Mouse (Mus musculus): Measurements from ENCODE around the gene Alk. TPM values are rescaled to one million over a fixed set of nuclear protein-coding genes. Genes with fewer than 3 reads are reported as not detected.

Gene Alk
- total RNA-seq, 2 experiments from 2014 or later = not detected

DNA sequence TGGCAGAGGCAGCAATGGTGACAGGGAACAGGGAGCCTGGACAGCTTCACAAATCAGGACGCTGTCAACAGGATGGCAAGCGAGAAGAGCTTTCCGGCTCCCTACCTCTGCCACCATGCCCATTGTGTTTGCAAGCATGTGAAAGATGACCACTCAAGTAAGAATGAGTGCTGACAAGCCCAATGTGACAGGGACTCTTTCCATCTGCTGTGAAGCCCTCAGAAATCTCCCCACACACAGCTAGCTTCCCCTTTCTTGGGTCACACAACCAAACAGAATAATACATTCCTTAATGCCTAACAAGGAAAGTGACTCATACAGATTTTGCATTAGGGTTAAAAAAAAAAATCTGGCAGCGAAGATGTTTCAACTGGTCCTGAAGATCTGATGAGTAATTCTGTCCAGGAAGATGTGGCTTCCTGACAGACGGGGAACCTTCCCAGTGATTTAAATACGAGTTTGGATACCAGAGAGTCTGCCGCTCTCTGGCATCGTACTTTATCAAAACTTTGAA lies 329.0 kb downstream of the Alk start:
- peak; percentile 50 to 63 for DNase-seq
- intact Hi-C loops (cut with DNase I) = no loop called here

DNA sequence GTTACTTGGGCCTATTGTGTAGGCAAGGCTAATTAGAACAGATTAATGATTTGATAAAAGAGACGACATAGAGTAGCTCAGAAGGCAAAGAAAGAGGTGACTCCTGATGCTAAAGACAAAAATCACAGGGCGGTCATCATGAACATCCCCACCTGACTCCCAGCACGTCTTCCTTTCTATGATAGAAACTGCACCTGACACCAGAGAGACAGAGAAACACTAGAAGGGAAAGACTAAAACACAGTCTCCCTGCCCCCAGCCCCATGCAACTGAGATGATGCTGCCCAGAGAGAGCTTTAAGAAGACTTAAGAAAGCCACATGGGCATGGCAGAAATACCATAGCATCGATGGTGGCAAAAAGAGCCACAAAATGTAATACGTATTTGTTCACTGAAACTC lies 330.2 kb downstream of the Alk start:
- intact Hi-C loops (cut with DNase I) = no loop called here
- DNase-seq = no peak

GRCm38 (mm10) chr17:72271640-72272039 lies 332.8 kb downstream of the Alk start:
- no peak for DNase-seq
- intact Hi-C loops (cut with DNase I) = no loop called here

DNA sequence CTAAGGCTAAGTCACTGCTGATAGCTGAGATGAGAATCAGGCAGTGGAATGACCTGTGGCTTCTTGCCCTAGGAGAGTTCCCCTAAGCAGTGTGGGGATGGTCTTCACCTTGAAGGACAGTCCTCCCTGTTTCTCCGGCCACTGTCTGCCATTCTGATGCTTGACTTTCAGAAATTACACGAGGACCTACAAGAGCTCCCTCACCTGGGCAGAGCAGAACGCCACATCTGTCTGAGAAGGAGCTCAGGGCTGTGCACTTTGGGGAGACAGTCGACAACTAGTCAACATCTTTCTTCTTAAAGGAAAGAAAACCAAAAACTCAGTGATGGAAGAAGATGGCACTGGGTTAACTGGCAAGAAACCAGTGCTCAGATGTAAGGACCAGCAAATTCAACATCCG lies 335.9 kb downstream of the Alk start:
- DNase-seq = no peak
- intact Hi-C loops (cut with DNase I) = no loop called here

DNA sequence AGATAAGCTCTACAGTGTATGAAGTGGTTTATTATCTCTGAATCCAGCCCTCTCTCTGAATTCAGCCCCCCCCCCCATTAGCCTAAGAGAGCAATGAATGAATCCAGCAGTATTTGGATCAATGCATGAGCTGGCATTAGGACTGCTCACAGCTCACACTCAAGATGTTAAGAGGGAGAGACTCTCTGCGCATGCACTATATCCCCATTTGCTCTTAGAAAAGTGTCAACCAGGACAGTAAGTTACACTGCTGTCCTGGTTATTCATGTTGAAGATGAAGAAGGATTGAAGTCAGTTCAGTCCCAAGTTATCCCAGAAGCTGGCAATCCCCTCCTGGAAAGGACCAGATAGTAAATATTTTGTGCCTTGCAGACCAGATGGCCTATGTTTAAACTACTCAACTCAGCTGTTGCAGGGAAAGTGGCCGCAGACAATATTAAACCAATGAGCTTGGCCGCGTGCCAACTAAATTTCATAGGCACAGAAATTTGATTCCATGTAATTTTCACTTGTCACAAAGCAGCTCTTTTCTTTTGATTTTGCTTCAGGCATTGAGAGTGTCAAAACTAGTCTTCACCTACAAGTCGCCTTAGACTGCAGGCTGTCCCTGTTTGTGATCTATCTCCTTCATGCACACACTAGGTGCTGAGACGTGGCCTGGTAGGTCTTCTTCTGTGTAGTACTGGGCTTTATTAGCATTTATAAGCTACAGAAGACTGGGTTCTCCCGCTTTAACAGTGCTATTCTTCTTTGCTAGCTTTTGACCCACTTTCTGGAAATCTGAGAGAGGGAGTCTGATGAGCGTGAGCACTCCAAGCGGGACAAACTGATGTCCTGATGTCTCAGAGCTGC lies 339.0 kb downstream of the Alk start:
- peak; percentile 15 to 17 for DNase-seq
- intact Hi-C loops (cut with DNase I) = no loop called here

- intact Hi-C loops (cut with DNase I) = no loop called here
Observed at GRCm38 (mm10) chr17:72253411-72253810, 351.0 kb downstream of the Alk start.

GRCm38 (mm10) chr17:72251554-72251953 lies 352.9 kb downstream of the Alk start:
- intact Hi-C loops (cut with DNase I) = no loop called here
- peak; percentile 34 to 38 for DNase-seq

More at GRCm38 (mm10) chr17:72253411-72253810, 351.0 kb downstream of the Alk start:
- DNase-seq = no peak

- intact Hi-C loops (cut with DNase I) = no loop called here
- peak; percentile 35 to 46 for DNase-seq
Observed at GRCm38 (mm10) chr17:72250482-72251405, 353.7 kb downstream of the Alk start.

GRCm38 (mm10) chr17:72242036-72242435 lies 362.4 kb downstream of the Alk start:
- intact Hi-C loops (cut with DNase I) = loop anchor here (2.0 kb wide), 2 partner anchors 277 to 579 kb away; no protein-coding TSS in a partner anchor

GRCm38 (mm10) chr17:72237315-72237714 lies 367.1 kb downstream of the Alk start:
- intact Hi-C loops (cut with DNase I) = no loop called here
- peak; percentile 20 for DNase-seq

More at GRCm38 (mm10) chr17:72242036-72242435, 362.4 kb downstream of the Alk start:
- peak; percentile 42 to 58 for DNase-seq

GRCm38 (mm10) chr17:72230891-72231290 lies 373.5 kb downstream of the Alk start:
- intact Hi-C loops (cut with DNase I) = no loop called here
- DNase-seq = no peak

- intact Hi-C loops (cut with DNase I) = no loop called here
- DNase-seq = no peak
Observed at GRCm38 (mm10) chr17:72218816-72219215, 385.6 kb downstream of the Alk start.

- intact Hi-C loops (cut with DNase I) = no loop called here
- DNase-seq = peak; percentile 6 to 18
Observed at GRCm38 (mm10) chr17:72197576-72197975, 406.9 kb downstream of the Alk start.

- intact Hi-C loops (cut with DNase I) = no loop called here
- DNase-seq = peak in 1 of 2 experiments; percentile 4
Observed at GRCm38 (mm10) chr17:72194976-72195650, 409.3 kb downstream of the Alk start.

DNA sequence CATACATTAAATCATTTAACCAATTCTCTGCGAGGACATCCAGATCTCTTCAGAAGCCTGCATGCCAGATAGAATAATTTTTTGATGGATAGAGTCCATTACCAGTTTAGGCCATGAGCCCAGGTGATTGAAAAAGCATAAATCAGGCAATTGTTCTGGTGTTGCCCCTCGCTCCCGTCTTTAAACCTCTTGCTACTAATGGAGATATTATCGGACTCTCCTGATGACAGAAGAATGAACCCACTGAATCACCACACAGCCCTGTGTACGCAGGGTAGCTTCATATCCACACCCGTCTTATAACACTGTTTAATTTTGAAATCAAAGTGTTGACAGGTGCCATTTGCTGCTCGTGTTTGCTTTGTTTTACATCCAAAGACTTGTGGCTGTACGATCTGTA lies 413.9 kb downstream of the Alk start:
- intact Hi-C loops (cut with DNase I) = no loop called here
- DNase-seq = no peak

DNA sequence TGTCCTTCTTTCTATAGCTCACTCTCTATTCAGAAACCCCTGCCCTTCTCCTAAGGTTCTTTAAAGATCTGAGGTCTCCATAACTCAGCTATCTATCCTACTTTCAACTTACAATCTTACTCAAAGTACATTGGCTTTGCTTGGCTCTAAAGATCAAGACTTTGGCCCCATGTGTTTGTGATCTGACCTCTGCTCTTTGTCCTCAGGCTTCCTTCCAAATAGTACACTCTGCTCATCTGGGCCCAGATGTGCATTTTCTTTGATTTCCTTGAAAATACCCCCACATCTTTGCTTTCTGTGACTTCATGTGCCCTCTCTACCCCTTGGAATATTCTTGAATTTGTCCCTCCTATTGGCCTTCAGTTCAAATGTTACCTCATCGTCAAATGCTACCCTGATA lies 417.4 kb downstream of the Alk start:
- intact Hi-C loops (cut with DNase I) = no loop called here
- DNase-seq = no peak

DNA sequence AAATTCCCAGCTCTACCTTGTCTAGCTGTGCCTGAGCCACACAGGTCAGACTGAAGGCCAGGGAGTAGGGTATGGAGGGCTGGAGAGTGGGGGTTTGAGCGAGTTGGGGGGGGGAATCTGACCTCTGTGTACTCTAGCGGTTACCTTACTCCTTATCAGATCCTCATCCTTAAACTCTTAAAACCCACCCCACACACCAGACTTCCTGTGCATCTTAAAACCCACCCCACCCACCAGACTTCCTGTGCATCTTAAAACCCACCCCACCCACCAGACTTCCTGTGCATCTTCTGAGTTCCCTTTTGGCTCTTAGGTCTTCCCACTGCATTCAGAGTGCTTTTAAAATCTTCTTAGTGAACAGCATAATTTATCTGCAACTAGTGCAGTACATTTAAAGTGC lies 422.0 kb downstream of the Alk start:
- intact Hi-C loops (cut with DNase I) = no loop called here
- no peak for DNase-seq

- intact Hi-C loops (cut with DNase I) = no loop called here
- no peak for DNase-seq
Observed at GRCm38 (mm10) chr17:72180200-72180599, 424.2 kb downstream of the Alk start.

- intact Hi-C loops (cut with DNase I) = no loop called here
- no peak for DNase-seq
Observed at GRCm38 (mm10) chr17:72179722-72180140, 424.7 kb downstream of the Alk start.

- no peak for DNase-seq
- intact Hi-C loops (cut with DNase I) = no loop called here
Observed at GRCm38 (mm10) chr17:72173778-72174177, 430.6 kb downstream of the Alk start.

GRCm38 (mm10) chr17:72168152-72168551 lies 436.3 kb downstream of the Alk start:
- no peak for DNase-seq
- intact Hi-C loops (cut with DNase I) = no loop called here

All from heart, postnatal 10 days (tissue).